Mouse (Mus musculus) testis, postnatal 10 days (tissue): ENCODE data around the gene Lpgat1.

ENCODE experiments used
- DNase-seq: peaks from one replicate; pipeline ENCODE4 v3.0.0; 2021; ENCODE audit warnings: low spot score

The Lpgat1 gene

DNA sequence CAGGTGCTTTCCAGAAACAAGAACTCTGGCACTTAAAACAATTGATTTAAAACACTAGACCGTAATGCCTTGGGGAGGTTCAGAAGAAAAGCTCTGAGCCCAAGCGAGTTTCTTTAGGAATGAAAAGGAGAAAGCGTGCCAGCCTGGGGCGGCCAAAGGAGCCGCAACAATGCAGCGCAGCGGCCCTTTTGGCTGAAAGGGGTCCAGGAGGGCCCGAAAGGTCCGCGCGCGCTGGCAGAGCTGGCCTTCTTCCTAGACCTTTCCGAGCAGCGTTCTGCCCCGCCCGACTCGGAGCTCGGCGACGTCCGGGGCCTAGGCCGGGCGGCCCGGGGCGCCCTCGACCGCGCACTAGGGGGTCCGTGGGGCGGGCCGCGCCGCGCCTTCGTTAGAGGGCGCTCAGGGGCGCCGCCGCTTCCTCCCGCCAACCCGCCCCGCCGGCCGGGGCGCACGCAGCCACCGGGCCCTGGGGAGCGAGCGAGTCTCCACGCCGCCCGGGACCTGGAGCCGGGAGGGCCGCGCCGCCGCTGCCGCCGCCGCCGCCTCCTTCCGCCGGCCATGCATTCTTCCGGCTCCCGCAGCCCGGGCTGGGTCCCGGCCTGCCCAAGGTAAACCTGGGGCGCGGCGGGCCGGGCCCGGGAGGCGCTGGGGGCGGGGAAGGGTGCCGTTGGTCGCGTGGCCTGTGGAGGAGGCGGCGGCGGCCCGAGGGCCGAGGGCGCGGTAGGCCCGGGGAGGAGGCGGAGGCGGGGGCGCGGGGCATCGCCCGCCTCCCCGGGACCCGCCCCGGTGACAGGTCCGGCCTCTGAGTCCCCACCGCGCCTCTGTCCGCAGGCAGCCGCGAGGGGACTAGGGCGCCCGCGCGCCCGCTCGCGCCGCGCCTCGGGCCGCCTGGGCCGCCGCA lies at the start of gene Lpgat1:
Gene Lpgat1 (plus strand): TSS at position 234 of the 898 bp plus-strand sequence.
- peak; percentile 82 for DNase-seq

DNA sequence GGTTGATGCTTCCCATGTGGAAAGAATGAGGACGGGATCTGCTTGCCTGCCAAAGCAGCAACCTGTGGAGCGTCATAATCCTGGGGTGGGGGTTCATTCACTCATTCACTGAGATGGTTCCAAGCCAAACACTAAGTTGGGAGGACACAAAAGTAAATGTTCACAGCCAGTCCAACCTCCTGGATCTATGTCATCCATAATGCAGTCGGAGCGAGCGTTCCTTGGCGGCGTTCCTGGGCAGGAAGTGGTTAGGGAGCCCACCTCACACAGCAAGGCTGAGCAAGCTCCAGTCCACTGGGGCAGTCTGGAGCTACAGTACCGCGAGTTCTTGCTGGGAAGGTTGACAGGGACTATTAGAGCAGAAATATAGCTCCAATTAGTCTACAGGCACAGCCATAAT lies 49.6 kb upstream of the Lpgat1 start:
- DNase-seq: no peak

DNA sequence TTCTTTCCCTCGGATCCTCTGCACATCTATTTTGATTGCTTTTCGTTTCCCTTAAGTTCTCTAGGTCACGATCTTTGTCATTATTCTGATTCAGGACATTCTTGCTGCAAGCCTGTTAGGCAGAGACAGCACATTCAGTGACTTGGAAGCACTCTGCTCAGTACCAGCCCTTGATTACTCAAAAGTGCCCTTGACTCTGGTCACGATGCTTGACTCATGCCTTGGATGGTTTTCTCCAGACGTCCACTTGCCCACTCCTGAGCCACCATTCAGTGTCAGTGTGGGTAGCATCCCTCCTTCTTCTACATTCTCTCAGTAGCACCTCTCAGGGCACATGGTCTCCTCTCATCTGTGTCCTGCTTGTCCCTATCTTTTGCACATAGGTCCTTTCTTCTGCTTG lies 43.6 kb upstream of the Lpgat1 start:
- DNase-seq: no peak

DNA sequence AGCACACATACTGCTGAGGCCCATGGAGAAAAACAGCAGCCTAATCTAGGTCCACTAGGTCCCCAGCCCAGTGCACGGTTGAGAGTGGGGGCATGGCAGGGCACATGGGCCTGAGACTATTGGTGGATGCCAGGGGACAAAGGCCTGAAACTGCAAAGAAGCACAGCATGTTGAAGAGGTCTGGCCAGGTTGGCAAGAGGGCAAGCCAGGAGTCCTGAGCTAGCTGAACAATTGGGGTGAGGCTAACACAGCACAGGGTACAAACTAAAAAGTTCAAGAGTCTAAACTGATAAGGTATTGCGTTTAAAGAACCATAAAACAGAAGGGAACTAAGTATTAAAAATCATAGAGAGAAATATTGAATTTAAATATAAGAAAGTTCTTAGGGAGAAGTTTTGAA lies 36.0 kb upstream of the Lpgat1 start:
- no peak for DNase-seq

DNA sequence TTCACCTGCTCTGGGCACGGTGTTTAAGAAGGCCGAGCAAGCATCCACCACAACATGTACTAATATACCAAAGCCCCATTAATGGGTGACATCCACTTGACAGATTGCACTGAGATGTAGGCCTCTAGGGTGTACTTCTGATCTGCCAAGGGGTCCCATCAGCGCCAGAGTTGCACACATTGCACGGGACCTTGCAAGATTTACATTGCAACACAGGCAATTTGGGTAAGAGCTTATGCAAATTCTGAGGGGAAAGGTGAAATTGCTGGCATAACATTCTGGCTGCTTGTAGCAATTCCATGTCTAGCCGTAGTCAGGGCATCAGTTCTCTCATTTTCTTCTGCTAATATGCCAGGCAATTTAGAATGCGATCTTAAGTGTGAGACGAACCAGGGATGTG lies 30.1 kb upstream of the Lpgat1 start:
- no peak for DNase-seq

DNA sequence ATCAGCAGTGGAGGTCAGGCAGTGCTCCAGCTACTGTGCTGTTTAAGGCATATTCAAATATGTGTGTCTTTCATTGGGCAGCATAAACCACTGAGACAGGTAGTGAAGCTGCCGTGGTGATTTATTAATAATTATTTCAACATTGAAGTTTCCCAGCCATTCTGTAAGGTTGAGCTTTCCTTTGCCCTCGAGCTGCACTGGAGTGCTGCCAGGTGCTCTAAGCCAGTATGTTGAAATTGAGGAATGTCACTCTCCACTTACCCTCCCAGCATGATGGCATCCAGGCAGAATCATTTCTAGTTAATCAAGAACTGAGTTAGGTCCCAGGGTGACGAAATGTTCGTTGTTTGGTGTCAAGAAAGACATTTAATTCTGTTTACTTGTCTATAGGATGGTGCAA lies 24.4 kb upstream of the Lpgat1 start:
- no peak for DNase-seq

DNA sequence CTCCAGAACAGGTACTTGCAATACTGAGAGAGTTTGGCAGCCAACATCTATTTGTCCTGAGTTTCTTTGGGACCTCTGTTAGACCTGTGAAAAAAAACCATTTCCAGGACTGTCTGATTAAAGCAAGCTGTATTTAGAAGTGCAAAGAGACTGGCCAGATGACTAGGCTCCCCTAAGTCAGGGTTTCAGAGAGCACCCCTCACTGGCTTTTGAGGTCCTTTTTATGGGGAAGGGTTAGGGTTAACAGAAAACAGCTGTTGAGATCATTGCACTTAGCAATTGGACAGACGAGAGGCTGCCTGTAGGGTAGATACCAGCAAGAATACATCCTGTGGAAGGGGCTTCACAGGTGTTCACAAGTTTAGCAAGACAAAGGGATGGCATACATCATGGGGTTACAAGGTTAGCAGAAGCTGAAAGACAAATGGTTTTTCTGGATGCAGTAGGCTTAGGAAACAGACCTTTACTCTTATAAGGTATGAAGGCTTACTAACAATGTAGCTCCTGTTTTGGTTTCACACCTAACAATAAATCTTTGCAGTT lies 19.3 kb upstream of the Lpgat1 start:
- no peak for DNase-seq

DNA sequence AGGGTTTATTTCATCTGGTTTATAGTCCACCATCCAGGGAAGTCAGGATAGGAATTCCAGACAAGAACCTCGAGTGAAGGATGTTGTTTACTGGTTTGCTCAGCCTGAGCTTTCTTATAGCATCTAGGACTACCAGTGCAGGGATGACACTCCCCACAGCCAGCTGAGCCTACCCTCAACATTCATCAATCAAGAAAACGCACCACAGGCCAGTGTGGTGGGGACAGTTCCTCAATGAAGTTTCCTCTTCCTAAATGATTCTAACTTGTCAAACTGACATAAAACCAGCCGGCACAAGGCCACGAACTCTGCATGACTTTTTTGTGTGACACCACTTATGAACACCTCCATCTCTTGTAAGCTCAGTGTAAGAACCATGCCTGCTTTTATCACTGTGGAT lies 13.1 kb upstream of the Lpgat1 start:
- DNase-seq: no peak

DNA sequence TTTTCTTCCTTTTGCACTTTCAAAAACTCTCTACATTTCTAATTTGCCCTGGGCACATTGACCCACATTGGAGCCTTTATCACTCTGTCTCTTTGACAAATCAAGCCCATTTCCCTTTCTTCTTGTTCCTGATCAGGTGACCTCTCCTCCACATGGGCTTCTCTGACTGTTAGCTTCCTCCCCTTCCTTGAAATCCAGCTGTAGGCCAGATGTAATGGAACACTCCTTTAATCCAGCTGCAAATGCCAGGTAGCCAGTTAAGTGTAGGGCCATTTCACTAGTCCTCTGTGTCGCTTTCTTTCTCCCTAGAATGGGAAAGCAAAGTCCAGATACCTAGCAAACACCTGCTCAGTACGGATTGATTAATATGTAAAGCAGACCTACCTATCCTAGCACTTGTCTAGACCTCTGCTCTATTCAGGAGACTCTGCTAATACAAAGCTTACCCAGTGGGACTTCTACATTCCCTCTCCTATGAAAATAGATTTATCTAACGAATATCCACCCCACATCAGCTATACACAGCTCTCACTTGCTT lies 11.0 kb upstream of the Lpgat1 start:
- DNase-seq: no peak

DNA sequence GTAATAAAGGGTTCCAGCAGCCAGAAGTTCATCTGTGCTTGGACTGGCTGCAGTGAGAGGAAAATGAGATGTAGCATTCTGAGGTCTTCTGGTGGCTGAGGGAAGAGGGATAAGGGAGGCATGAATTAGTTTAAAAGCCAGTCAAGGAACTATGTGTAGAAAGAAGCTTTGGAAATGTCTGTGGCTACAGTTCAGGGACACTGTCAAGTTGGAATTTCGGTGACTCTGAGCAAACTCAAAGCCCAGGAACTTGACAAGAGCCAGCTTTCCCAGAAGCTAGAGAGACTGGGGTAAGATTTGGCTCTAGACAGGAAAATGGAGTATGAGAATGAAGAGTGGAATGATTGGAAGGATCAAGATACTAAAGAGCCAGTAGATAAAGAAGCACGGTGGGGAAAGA lies 7.8 kb upstream of the Lpgat1 start:
- DNase-seq: no peak

DNA sequence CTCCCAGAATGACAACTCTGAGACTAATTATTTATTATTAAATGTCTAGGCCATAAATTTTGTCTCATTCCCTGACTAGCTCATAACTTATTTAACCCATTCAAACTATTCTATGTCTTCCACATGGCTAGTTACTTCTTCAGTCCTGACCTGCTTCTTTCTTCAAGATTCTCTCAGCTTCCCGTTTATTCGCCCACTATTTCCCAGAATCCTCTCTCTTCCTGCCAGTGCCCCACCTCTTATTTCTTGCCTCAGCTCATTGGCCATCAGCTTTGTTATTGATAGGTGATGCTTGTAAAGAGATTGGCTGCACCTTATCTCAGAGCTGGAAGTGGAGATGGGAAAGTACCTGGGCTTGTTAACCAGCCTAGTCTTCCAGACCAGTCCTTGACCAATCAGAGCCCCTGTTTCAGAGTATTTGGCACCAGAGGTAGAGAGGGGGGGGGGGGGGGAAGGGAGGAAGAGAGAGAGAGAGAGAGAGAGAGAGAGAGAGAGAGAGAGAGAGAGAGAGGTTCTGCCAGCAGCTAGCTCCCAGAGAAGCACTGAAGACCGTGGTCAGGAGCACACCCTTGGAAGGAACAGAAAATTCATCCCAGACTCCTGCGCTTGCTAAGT lies 5.3 kb upstream of the Lpgat1 start:
- DNase-seq: no peak

DNA sequence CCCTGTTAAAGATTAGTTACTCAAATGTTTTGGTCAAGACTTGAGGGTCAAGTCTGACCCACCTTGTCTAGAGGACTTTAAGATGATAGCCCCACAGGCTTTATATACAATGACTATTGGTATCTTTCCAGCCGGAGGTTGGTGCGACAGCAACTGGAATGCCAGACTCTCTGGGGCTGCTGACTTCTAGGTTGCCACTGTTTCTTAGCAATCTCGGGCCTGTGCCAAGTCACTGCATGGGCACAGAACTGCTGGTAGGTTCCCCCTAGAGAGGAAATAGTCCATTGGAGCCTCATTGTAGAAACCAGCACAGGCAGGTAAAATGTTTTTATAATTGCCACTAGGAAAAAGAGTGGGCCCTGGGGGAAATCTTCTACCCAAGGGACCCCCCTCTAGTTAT lies 3.8 kb upstream of the Lpgat1 start:
- DNase-seq: no peak

DNA sequence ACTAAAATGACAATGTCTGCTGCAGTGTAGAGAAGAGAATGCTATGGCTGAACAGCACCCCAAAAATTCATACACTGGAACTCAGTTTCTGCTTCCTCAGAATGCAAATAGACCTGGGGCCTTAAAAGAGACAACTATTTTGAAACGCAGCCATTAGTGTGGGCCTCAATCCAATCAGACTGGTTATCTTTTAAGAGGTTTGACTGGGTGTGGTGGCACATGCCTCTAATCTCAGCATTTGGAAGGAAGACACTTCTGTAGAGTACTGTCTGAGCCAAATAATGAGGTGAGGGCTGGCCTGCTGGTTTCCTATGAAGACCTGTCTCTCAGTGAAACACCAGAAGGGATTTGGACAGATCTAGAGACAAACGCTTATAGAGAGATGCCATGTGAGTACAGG lies 2.5 kb upstream of the Lpgat1 start:
- DNase-seq: no peak

DNA sequence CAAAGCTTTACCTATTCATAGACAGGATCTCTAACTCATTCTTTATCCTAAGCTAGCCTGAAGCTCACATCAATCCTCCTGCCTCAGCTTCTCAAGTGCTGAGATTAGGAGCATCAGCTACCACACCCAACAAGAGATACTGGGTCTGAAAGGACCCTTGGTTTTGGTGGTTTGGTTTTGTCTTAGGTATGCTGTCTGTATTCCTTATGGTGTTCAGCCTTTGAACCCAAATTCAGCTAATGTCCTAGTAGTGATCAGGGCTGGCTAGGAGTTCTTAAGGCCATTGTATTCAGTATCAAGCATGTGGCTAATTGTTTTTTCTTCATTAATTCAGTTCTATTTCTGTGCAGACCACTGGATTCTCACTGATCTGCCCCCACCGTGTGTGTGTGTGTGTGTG lies 493 bp upstream of the Lpgat1 start:
- DNase-seq: no peak

DNA sequence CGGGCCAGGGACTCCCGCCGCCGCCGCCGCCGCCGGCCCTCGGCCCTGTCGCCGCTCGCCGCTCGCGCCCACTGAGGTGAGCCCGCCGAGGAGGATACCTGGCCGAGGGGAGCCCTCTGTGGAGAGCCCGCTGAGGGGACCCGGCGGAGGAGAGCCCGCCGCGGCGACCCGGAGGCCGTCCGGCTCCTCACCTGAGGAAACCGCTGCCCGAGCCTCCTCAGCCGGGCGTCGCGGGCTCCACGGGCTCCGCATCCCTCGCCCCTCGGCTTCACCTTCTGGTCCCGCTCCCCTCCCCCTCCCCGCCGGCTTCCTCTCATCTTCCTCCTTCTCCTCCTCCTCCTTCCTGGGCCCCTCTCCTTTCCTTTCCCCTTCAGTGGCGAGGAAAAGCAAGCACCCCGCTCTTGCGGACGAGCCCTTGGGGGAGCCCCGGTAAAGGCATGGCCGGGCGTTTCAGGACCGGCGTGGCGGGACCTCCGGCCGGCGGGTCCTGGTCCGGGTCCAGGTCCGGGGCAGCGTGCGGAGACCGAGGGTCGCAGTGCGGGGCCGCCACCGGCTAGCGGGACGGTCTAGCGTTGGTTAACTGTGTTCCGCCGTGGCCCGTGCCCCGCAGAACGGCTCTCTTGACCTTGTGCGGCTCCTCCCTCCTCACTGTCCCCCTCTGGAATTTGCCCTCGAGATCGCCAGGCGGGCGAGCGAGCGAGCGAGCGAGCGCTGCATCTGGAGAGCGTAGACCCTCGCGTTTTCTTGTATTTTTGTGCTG lies 1.1 kb downstream of the Lpgat1 start:
- peak; percentile 64 for DNase-seq

DNA sequence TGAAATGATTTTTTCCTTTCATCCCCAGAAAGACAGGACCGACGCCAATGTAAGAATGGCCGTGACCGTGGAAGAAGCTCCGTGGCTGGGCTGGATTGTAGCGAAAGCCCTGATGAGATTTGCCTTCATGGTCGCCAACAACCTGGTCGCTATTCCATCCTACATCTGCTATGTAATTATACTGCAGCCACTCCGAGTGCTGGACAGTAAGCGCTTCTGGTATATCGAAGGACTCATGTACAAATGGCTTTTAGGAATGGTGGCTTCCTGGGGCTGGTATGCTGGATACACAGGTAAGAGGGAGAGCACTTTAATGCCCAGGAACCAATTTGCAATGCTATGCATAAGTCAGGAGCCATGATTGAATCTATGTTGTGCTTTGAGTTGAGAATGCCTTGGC lies 1.7 kb downstream of the Lpgat1 start:
- DNase-seq: no peak

DNA sequence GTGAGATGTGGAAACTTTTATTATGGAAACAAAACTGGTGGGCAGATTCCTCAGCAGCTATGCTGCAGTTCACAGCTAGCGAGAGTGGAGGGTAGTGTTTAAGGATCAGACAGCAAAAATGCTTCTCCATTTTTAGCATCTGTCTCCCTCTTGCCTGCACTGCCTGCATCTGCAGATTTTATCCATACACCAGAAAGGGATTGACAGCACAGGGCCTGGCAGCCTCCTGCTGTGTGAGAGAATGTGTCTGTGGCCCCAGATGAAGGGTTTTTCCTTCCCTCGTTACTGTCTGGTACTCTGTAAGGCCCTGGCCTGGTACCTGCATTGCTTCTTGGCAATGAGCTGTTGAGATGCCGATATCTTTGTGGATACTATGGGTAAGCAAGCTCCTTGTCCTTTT lies 2.8 kb downstream of the Lpgat1 start:
- DNase-seq: no peak

DNA sequence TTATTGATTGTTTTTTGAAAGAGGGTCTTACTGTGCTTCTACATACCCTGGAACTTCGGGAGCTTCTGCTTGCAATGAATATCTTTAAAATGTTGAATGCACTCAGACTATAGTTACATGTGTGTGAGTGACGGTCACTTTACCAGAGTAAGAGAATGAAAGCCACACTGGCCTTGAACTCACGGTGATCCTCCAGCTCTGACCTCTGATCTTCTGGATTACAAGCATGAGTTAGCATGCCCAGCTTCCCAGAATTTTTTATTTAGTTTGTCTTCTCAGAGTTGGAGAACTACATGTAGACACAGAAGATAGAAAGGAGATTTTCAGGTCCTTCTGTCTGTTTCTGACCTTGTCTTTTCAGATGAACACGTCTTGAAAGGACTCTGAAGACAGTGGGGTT lies 5.1 kb downstream of the Lpgat1 start:
- no peak for DNase-seq

DNA sequence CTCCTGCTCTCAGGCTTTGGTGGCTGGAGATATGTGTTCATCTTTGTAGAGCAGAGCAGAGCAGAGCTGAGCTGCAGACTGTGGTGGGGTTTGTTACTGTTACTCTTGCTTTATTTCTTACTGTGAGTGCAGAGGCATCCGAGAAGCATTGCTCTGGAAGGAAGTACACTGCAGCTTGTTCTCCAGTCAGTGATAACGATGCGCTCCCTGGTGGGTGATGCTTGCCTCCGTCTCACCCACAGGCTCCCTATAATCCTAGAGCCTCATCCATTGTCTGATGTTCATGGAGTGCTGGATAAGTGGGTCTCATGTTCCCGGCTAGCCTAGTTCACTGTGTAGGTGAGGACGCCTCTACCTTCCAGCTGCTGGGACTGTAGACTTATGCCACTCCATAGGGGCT lies 6.0 kb downstream of the Lpgat1 start:
- no peak for DNase-seq

DNA sequence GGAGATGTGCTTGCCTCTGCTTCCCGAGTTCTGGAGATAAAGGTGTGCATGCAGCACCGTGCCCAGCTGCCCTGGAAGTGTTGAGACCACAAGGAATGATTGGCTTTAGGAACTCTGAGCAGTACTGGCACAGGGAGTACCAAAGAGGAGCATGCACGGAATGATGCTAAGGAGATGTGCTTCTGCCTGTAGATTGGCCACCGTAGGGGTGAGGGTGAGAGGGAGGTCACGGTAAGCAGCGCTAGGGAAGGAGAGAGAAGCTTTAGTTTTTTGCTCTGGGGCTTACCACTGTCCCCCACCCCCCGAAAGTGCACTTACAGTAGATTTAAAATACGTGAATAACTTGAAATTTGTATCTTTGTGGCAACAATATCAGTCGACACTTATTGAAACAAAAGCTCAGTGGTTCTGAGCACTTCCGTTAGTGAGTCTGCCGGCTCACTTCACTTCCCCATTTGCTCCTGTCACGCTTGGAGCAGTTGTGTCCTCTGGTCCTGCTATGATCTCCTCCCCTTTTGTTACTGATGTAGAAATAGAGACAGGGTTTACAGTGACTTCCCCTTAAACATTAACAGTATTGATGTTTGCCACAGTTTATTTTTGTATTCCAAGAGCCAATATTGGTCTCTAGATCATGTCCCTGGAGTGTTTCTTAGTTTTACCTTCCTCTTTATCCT lies 6.9 kb downstream of the Lpgat1 start:
- no peak for DNase-seq

DNA sequence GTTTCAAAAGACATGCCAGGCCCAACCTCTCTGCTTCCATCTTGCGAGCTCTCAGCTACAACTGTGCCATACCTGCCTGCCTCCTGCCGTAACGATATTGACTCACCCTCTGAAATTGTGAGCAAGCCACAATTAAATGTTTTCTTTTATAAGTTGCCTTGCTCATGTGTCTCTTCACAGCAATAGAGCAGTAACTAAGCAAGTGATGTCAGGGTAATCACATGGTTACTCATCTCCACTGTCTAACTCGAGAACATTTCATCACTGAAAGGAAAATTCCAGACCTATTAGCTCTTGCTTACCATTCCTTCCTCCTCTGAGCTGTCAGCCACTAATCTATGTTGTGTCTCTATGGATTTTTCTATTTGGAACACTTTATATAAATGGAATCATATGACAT lies 15.0 kb downstream of the Lpgat1 start:
- no peak for DNase-seq

DNA sequence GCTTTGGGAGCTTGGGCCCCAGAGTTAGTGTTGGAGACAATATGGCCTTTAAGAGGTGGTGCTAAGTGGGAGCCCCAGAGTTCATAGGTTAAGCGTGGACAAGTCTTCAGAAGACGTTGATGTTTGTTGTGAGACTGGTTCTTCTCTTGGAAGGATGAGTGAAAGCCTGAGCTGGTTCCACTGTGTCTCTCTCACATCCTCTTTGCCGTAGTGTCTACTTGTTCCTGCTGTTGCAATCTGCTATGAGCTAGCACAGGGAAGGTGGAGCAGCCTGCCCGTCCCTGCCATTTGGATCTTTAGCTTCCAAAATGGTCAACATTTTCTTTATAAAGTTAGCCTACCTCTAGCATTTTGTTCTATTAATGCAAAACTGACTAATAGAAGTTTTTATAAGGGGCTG lies 16.2 kb downstream of the Lpgat1 start:
- no peak for DNase-seq
